Mouse (Mus musculus) frontal cortex, postnatal 36 days (tissue): ENCODE data around the gene C1qtnf6.

Source experiments
- DNase-seq, 2 experiments: peaks; one replicate each; pipeline ENCODE4 v3.0.0; 2022; ENCODE audit warnings: low spot score in 2 of 2

The C1qtnf6 gene

DNA sequence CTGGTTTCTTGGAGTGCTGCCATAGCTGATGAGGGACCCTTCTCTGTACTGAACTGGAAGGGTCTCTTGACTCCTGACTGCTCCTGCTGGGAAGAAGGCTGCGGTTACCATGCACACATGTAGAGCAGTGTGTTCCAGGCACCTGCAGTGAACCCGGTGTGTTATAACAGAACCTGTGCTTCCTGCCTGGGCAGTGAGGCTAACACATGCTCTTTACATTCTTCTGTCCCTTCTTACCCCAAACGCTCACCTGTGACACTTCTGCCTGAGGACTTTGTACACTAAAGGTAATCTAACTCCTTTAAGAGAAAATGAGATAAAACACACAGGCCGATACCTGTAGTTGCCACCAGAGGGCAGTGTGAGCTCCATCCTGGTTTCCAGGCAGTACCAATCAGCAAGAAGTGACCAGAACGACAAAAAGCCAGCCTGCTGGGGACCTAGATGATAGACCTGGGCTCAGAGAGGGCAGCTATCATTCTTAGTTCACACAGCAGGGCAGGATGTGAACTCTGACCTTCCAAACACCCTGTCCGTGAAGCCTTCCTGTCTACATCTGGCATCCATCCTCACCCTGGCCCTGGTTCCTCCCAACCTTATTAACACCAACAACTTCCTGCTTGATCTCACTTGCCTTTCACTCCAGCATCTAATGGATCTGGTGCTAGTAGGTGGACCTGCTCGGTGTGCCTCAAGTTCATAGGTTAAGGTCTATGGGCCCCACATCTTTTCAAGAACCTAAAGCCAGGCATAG is 16.6 kb downstream of the C1qtnf6 start:
- peak; percentile 76 to 91 for DNase-seq

DNA sequence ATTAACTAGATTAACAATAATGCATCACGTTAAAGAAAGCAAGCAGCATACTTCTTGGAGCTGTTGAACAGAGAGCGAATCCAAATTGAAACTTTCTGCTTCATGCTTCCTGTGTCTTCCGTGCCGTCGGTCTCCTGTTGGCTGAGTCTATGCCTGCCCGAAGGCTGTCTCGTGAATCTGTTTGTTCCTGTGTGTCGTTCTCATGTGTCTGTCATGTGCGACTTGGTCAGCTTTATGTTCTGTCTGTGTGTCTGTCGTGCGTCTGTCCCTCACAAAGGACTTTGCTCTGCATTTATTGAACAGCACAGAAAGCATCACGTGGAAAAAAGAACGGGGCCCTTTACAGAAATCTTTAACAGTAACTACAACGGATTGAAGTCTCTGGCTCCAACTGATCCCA is 18.2 kb downstream of the C1qtnf6 start:
- DNase-seq = no peak

DNA sequence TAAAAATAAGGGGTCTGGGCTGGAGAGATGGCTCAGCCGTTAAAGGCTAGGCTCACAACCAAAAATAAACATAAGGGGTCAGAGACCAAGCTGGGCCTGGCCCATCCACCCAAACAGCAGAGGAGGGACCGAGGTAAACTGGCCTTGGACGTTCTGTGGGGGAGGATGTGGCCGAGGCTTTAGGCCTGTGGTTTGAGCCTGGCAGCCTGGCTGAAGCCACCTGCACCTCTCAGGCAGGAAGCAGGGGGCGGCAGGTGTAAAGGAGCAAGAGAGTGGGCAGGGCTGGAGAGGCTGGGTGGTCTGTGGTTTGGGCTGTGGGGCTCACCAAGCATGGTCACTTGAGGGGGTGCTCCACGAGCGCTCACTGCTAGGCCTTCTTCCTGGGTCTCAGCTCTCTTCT is 19.3 kb downstream of the C1qtnf6 start:
- DNase-seq = no peak

DNA sequence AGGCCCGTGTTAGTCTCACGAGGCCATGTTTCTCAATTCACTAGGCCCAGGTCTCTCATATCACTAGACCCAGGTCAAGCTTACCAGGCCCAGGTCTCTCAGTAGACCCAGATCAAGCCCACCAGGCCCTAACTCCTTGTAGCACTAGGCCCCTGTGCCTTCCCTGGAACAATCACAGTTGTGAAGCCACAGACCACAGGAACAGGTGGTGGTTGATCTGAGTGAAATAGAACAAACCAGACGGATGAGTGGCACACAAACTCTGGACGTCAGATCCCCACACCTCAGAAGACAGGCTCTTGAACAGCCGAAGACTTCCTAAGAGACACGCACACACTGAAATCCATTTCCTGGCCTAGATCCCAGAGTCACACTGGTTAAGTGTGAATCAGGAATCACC is 20.5 kb downstream of the C1qtnf6 start:
- DNase-seq = no peak

DNA sequence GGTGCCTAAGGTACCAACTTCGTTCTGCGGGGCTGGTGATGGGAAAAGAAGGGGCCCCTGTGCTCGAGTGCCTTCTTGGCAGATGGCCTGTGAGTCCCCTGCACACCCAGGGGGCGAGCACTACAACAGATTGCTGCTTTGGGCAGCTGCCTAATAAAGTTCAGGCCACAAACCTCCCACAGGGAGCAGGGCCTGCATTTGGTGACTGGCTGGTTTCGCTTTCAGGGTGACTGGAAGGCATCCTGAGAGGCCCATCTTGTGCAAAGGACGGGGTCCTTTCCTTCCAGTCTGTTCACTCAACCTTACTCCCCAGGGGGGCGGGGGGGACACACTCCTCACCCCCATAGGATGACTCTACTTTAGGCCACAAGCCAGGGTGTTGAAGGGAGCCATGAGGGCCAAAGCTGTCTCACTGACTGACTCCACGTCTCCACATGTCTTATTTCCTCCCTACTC is 21.1 kb downstream of the C1qtnf6 start:
- DNase-seq = no peak

DNA sequence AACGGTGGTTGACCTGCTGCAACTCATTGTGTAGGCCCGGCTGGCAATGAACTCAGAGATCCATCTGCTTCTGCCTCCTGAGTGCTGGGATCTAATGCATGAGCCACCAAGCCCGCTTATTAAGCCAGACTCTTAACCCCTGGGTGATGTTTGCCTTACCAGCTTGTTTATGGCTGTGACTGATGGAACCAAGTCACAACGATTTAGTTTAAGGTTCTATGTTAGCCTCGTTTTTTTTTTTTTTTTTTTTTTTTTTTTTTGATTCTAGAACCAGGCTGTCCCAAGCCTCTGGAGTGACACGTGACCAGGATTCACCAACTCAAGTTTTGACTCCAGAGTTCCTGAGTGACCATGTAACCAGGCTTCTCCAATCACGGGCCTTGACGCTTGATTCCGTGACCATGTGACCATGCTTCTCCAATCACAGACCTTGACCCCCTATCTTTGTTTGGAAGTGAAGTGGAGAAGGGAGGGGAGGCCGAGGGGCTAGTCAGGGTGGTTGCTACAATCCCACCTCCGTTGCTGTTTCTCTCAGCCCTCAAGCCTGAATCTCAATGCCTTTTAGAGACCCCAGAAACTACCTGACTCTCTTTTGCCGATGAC is 21.8 kb downstream of the C1qtnf6 start:
- no peak for DNase-seq

DNA sequence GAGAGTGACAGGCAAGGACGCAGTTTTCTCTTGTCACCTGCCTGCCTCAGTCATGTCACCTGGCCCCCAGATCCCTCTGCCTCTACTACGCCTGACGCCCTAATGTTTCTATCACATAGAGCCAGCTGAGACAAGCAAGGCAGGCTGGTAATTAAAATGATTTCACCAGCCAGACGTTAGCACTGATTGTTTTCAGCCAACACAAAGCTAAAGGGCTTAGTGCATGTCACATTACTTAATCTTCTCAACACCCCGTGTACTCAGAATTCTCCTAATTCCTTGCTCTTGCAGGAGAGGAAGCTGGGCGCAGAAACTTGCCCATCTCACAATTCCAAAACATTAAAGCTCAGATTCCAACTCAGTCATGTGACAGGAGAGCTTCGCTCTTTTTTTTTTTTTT is 22.8 kb downstream of the C1qtnf6 start:
- DNase-seq = no peak

DNA sequence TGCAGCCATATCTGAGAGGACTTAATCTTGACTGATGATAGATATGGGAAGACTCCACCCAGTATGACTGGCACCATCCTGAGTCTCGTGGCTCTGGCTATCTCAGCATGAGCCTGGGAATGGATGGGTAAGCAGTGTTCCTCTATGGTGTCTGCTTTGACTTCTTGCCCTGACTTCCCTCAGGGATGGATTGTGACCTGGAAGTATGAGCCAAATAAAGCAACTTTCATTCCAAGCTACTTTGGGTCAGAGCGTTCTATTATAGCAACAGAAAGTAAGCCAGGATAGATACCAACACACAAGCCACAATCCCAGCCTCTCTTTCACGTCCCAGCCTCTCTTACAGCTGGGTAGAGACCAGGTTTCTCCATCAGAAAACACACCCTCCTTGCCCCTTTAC is 25.7 kb downstream of the C1qtnf6 start:
- DNase-seq = no peak

DNA sequence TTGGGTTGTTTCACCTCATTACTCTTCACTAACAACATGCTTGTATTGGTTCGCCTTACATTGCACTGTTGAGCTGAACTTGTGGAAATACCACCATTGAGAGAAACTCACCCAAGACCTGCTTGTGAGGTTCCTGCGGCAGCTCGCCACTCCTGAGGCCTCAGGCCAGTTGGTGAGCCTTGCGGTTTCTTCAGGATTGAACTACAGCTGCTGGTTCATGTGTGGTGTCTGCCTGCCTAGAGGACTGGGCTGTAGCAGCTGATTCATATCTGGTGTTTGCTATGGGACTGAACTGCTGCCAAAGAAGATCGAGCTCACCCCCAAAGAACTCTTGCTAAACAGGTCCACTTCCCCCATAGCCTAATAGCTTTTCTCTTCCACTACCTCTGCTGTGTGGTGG is 26.4 kb downstream of the C1qtnf6 start:
- no peak for DNase-seq

DNA sequence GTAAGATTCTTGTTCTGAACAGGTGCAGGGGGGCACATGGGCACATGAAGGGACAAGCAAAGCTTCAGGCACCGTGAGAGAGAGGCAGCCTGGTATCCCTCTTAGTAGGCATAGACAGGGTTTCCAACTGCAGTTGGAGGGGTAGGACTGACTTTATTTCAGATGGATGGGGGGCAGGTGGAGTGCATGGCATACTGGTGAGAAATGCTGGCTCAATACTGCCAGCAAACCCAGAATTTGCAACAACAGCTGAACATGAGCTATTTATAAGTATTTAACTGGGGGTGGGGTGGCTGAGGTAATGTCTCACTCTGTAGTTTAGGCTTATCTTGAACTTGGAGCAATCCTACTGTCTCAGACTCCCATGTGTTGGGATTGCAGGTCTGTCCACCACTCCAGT is 27.2 kb downstream of the C1qtnf6 start:
- DNase-seq = no peak

DNA sequence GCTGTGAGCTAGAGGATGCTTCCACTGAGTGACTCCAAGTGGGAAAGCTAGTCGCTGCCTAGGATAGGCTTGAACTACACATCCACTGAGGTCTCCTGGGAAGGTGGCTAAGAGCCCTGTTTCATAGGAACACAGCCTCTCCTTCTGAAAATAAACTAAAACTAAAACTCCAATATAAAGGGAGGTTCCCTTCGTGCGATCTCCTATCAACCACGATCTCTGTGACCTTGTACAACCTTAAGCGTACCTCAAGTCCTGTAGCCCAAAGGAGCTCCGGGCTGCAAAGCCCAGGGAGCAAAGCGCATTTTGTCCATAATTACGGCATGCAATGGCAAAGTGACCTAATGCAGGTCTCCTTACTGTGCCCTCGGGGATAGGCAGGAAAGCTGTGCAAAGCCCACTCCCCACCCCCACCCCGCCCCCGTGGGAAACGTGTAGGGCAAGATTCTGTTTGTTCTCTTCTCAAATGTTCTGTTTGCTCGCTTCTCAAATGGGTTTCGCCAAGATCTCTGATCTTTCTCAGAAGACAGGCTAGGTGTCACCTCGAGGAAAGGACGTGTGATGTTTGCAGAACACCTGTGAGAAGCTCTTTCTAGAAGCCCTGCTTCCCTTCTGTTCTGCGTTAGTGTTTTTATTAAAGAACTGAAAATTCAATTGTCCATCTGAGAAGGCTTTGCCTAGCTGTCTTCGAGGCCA is 28.6 kb downstream of the C1qtnf6 start:
- DNase-seq = no peak

DNA sequence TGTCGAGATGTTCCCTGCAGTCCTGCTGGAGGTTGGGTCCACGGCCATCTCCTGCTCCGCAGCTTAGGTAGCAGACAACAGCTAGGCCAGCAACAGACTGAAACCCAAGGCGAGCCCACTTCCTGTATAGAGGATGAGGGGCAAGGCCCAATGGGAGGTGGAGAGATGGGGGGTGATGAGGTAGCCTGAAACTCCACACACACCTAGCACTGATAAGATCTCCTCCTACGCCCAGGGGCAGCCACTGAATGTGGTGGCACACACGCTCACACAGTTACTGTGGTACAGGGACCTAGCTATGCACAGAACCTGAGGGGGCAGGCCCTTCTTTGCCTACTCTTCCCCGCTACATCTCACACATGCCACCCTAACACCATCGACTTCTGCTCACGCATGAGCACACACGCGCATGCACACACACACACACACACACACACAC is 36.2 kb downstream of the C1qtnf6 start, which contains the start of gene Il2rb:
TSS of gene Il2rb (minus strand) at position 304 of the 439 bp plus-strand sequence.
- DNase-seq = no peak

DNA sequence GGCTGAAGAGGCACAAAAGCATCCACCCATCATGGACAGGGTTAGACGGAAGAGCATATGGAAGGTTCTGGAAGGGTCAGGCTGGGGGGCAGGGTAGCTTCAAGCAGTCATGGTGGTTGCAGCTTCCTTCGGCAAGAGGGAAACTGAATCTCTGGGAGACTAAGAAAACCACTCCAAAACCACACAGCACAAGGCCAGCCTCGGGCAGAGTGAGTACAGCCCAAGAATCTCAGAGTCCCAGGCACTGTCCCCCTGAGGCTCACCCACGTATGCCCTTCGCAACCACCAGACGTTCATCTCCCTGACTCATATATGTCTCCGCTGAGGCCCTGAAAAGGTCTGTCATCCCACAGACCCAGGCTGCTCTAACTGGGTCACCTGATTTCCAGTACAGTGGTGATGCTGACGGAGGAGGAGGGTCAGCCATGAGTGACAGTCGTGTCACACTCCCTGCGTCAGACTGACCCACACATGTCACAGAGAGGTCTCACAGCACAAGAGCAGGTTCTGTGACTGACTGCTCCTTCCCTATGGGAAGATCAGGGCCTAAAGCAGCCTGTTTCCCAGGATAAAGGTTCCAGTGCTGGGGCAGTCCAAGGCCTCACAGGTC is 37.7 kb downstream of the C1qtnf6 start:
- no peak for DNase-seq

DNA sequence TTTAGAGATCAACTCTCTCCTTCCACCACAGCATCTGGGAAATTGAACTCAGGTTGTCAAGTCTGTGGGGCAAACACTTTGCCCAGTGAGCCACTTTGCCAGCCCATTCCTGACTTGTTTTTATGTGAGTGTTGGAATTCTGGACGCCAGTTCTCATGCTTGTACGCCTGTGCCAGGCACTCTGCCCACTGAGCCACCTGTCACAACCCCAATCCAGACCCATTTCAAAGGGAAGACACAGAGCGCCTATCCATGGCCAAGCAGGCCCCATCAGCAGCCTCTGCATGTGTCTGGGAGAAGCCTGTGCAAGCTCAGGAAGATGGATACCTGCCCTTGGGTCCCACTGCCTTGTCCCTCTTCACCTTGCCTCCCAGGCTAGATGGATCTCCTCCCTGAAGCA is 39.9 kb downstream of the C1qtnf6 start:
- no peak for DNase-seq

DNA sequence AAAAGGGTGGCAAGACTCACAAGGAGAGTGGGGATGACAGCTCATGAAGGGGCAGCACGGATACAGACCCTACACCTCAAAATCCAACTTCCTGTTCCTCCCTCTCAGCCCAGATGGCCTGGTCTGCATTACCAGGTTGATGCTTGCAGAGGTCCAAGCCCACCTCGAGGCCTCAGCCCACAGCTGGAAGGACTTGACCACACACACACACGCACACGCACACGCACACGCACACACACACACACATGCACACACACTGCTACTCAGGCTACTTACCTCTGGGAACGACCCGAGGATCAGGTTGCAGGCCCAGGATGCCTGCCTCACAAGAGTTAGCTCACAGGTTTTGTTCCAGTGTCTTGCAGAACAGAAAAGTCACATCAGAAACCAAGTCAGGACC is 41.3 kb downstream of the C1qtnf6 start:
- no peak for DNase-seq

DNA sequence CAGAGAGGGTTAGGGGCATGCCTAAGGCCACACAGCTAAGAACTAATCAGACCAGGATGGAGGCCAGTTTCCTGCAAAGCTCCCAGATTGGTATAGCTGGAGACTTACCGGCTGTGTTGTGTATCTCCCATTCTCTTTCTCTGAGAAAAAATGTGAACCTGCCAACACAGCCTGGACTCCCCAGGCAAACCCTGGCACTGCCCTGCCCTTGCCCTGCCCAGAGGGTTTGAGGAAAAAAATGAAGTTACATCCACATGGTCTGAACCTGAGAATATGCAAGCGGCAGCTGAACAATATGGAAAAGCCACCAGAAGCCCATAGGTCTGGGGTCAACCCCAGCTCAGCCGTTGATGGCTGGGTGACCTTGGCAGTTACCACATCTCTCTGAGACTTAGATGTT is 42.0 kb downstream of the C1qtnf6 start:
- no peak for DNase-seq

DNA sequence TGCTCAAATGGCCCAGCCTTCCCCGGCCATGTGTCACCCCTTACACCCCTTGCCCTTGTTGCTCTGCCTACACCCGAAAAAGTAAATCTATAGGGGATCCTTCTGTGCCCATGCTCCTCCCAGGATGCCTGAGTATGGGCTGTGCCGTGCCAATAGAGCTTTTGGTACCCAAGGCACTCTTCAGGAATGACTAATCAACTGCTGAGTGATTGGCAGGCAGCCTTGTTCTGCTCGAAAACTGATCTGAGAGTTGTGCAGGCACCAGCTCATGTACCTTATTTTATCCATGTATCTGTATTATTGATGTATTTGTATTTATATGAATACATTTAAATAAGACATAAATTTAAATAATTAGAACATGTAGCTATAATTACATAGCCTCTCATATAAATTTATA is 44.1 kb downstream of the C1qtnf6 start:
- DNase-seq = no peak

DNA sequence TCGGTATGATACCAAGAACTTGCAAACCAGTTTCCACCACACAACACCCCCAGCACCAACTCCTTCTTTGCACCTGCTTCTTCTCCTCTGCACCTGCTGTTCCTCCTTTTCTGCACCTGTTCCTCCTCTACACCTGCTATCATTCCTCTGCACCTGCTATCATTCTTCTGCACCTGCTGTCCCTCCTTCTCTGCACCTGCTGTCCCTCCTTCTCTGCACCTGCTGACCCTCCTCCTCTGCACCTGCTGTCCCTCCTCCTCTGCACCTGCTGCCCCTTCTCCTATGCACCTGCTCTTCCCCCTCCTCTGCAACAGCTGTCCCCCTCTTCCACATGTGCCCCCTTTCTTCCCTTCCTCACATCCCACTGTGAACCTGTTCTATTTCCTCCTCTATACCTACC is 44.7 kb downstream of the C1qtnf6 start:
- no peak for DNase-seq

DNA sequence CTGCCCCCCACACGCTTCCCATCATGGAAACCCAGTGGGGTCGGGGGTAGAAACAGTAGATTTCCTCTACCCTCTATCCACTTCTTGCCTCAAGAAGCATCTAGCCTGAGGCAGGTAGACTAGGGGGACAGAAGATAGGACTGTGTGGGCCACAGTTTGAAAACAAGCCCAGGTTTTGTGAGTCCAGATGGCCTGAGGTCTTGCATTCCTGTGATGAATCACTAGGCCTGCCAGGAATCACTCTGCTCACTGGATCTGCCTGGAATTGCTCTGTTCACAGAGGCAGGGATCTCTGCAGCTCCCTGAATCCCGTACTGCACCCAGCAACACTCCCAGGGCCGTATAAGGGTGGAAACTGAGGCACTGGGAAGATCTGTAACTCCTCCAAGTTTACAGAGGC is 47.9 kb downstream of the C1qtnf6 start:
- no peak for DNase-seq

DNA sequence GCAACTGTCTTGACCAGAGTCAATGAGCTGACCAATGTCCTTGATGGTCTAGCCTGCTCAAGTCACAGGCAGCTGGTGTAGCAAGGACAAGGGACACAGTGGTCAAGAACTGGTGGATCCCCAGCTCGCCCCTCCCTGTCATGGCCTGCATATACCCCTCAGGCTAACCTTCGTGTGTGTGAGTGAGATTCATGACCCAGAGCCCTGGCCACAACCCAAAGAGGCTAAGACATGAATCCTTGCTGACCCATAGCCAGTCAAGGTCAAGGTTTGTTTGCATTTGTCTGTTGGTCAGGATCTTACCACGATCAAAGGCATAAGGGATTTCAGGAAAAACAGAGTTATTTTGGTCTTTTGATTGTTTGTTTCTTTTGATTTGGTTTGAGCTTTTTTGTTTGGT is 48.7 kb downstream of the C1qtnf6 start:
- DNase-seq = no peak

DNA sequence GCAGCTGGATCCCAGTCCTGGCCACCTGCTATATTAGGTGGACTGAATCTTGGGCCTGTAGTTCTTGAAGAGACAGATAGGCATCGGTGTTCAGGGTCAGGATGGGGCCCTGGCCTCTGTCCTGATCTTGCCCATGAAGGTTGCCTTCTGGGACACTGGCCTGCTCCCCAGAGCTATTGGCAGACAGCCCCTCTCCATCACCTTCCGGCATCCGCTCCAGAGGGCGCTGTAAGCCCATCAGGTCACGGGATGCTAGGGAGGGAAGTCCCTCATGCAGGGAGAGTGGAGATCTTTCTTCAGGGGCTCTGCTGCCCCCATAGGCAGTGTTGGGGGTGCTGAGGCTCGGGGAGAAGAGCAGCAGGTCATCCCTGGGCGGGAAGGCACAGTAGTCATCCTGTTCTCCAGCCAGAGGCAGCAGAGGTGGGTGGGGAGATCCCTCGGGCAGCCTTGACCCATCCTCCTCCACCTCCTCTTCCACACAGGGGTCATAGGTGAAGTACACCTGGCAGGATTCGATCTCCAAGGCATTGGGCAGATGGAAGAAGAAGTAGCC is 49.7 kb downstream of the C1qtnf6 start:
- no peak for DNase-seq

DNA sequence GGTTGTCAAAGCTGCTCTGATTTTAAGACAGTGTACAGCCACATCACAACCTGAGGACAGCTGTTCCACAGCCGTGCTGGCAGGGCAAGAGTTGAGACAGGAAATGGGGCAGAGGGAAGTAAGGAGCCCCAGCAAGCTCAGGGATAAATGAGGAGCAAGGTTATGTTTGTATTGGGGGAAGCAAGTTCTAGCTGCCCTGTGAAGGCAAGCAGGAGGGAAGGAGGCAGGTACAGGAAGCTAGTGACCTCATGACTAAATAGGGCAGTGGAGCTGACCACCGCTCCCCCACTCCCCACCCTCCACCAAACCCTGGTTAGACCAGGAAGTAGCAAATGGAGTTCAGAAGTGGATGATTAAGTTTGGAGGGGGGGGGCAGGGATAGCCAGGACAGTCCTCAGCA is 50.2 kb downstream of the C1qtnf6 start:
- no peak for DNase-seq
